Mouse (Mus musculus) forebrain, embryonic 16.5 days (tissue): ENCODE measurements at regions not wholly inside any gene's neighbourhood (a gene's known extent, or its start where the extent isn't known, plus 50 kb on each side); places are given as distances from the start of the nearest gene placed in this dataset.

Experiments
- ATAC-seq: fragments of 200-750 bp; cut with Nextera tagmentation; 2 replicates; pipeline ENCODE4 v1.8.0; 2017; ENCODE audit warnings: mild to moderate bottlenecking, moderate library complexity
- H3K27ac ChIP-seq: fragments of 300-500 bp; sonication (generic); 2 replicates; pipeline ENCODE4 v1.5.1; 2014; ENCODE audit warnings: low read length, control low read depth
- H3K27me3 ChIP-seq: fragments of 300-500 bp; sonication (generic); replicated peaks from 2 replicates; pipeline ENCODE4 v1.6.1; 2014; ENCODE audit warnings: low read length; ENCODE audit not compliant: control insufficient read depth, insufficient read depth
- H3K36me3 ChIP-seq: fragments of 300-500 bp; sonication (generic); 2 replicates; pipeline ENCODE4 v1.6.1; 2014; ENCODE audit not compliant: control insufficient read depth, insufficient read depth
- H3K4me1 ChIP-seq: fragments of 300-500 bp; sonication (generic); replicated peaks from 2 replicates; pipeline ENCODE4 v1.6.1; 2014; ENCODE audit warnings: low read length; ENCODE audit not compliant: control insufficient read depth, insufficient read depth
- H3K4me2 ChIP-seq: fragments of 300-500 bp; sonication (generic); 2 replicates; pipeline ENCODE4 v1.6.1; 2014; ENCODE audit warnings: mild to moderate bottlenecking, low read length, control low read depth
- H3K4me3 ChIP-seq: fragments of 300-500 bp; sonication (generic); replicated peaks from 2 replicates; pipeline ENCODE4 v1.5.1; 2014; ENCODE audit warnings: mild to moderate bottlenecking, low read length, control low read depth
- H3K9ac ChIP-seq: fragments of 300-500 bp; sonication (generic); replicated peaks from 2 replicates; pipeline ENCODE4 v1.6.1; 2014; ENCODE audit warnings: low read depth, low read length, control low read depth
- H3K9me3 ChIP-seq: fragments of 300-500 bp; sonication (generic); 2 replicates; pipeline ENCODE4 v1.6.1; 2016; ENCODE audit warnings: low read length; ENCODE audit not compliant: control insufficient read depth
- WGBS: fragments of 180-500 bp; shearing (Covaris S2); extraction: QIAGEN DNeasy Blood & Tissue Kit; methylation state at CpG from one replicate; pipeline ENCODE4 v1.1.7; 2014; 5-methylcytosine and 5-hydroxymethylcytosine counted together

DNA sequence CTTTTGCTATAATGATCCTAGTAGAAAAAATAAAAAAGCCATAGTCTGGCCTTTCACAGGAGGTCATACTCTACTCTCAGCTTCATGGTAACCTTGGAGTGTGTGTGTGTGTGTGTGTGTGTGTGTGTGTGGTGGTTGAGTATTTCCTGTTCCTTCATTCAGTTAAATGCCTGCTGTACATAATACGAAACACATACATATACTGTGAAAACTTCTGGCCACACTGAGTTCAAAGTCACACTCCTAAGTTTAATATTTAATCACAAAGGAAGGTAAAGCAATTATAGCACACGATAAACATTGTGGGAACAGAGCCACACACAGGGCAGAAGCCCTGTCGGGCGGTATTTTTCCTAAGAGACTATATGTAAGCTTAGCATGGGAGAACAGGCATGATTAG lies 78.6 kb upstream of the Maf start:
- no peak overlapping the region for H3K4me2 ChIP-seq
- H3K9ac ChIP-seq: no peak overlapping the region
- WGBS: 95% methylated on average over 4 of the region's 4 CpGs
- H3K9me3 ChIP-seq: no peaks in the 10 kb centered on the region
- no peak for ATAC-seq
- no peaks in the 10 kb centered on the region for H3K36me3 ChIP-seq
- H3K27ac ChIP-seq: no peak overlapping the region
- no peaks in the 10 kb centered on the region for H3K4me1 ChIP-seq
- H3K4me3 ChIP-seq: no peak overlapping the region
- no peaks in the 10 kb centered on the region for H3K27me3 ChIP-seq

DNA sequence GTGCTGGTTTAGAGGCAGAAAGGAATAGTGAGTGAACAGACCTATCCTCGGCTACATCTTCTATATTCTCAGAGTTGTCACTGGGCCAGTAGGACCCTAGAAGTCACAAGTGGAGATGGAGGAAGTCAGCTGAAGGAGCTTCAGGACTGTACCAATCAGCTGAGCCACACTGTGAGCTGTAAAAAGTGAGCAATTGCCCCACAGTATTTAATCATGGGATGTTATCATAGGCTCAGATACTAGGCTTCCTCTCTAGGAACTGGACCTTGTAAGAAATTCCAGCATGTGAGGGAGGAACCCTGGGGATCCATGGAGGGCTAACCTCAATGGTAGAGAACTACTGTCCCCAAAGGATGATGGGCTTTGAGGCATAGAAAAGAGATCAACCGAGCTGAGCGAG lies 78.2 kb upstream of the Maf start:
- ATAC-seq: no peak
- no peaks in the 10 kb centered on the region for H3K27me3 ChIP-seq
- 97% methylated on average over 3 of the region's 3 CpGs for WGBS

DNA sequence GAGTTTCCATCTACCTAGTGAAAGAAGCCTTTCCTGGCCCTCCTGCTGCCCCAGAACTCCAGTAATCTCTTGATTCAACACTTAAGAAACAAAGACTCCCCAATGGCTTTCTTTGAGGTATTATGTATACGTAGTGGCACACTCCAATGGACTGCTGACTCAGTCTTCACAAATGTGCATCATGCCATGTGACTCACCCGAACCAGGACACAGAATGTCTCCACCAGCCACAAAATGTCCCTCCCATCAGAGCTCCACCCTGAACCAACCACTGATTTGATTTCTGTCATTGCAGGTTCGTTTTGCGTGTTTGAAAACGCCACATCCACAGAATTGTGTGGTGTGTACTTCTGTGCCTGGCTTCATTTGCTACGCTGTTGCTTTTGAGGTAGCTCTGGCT lies 75.8 kb upstream of the Maf start:
- WGBS: 82% methylated on average over 6 of the region's 6 CpGs
- no peak for ATAC-seq

More for the DNA sequence above, 78.2 kb upstream of the Maf start:
- H3K9me3 ChIP-seq: no peaks in the 10 kb centered on the region
- no peak overlapping the region for H3K9ac ChIP-seq
- H3K36me3 ChIP-seq: no peaks in the 10 kb centered on the region
- H3K27ac ChIP-seq: no peak overlapping the region
- no peak overlapping the region for H3K4me2 ChIP-seq
- no peak overlapping the region for H3K4me3 ChIP-seq
- no peaks in the 10 kb centered on the region for H3K4me1 ChIP-seq

DNA sequence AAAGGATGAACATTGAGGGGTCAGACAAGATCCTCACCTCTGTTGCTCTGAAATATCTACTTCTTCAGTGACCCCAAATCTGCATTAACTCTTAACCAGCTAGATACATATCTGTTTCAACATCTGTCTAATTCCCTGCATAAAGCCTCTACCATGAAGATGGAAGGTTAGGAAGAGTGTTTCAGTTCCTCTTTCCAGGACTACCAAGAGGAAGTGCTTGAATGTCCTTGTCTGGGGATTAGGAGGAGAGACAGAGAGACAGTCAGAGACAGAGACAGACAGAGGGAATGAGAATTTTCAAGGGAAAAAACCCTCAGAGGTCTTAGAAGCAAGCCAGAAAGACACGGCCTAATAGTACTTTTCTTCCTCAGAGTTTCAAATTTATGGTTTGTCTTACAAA lies 70.8 kb upstream of the Maf start:
- no peak for ATAC-seq
- Histone ChIP-seq H3K9ac (no peak overlapping the region), H3K27ac (no peak overlapping the region), H3K4me3 (no peak overlapping the region), H3K36me3 (no peaks in the 10 kb centered on the region), H3K4me2 (no peak overlapping the region), H3K9me3 (no peaks in the 10 kb centered on the region), H3K27me3 (no peaks in the 10 kb centered on the region), H3K4me1 (no peaks in the 10 kb centered on the region)
- WGBS: 97% methylated on average over 1 of the region's 1 CpGs

More for the DNA sequence above, 75.8 kb upstream of the Maf start:
- no peaks in the 10 kb centered on the region for H3K4me1 ChIP-seq
- H3K27ac ChIP-seq: no peak overlapping the region
- no peak overlapping the region for H3K4me2 ChIP-seq
- H3K4me3 ChIP-seq: no peak overlapping the region
- no peaks in the 10 kb centered on the region for H3K36me3 ChIP-seq
- no peaks in the 10 kb centered on the region for H3K27me3 ChIP-seq
- H3K9me3 ChIP-seq: no peaks in the 10 kb centered on the region
- no peak overlapping the region for H3K9ac ChIP-seq

DNA sequence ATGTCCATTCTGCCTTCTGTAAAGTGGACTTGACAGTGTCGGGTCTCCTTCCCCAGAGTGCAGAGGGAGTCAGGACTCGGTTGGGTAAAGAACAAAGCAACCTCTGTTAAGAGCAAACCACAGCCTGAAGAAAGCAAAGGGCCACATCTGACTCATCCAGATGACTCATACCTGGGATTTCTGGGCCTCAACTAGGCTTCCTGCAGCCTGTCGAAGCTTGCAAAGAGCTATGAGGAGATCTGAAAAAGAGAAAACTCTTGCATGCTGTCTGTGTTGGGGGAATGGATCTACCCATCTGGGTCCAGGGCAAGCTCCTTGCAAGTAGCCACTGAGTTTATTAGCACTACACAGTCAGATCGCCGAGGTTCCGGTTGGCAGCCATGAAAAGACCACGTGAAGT lies 63.5 kb upstream of the Maf start:
- no peak for ATAC-seq
- Histone ChIP-seq H3K4me1 (peaks cover 6% of the 10 kb centered on the region; the same call in 1 of the 2 replicates), H3K9me3 (no peaks in the 10 kb centered on the region), H3K36me3 (no peaks in the 10 kb centered on the region), H3K4me3 (no peak overlapping the region), H3K27me3 (no peaks in the 10 kb centered on the region), H3K4me2 (no peak overlapping the region), H3K9ac (no peak overlapping the region), H3K27ac (no peak overlapping the region)
- WGBS: 85% methylated on average over 7 of the region's 7 CpGs

DNA sequence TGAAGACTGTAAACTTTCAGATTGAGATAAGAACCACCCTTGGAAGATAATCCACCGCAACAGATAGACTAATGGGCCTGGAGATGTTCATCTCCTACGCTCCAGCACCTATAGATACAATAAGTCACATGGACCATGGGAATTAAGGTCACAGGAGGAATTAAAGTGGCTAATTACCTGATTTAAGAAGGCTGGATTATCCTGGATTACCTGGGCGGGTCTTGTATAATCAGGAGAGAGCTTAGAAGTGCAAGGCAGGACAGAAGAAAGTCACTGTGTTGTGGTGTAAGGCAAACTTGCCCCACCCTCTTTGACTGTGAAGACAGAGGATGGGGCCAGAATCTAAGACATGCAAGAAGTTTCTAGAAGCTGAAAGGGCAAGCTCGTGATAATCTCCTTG lies 61.0 kb upstream of the Maf start:
- Histone ChIP-seq H3K9ac (no peak overlapping the region), H3K27me3 (no peaks in the 10 kb centered on the region), H3K36me3 (no peaks in the 10 kb centered on the region), H3K9me3 (no peaks in the 10 kb centered on the region), H3K27ac (no peak overlapping the region), H3K4me3 (no peak overlapping the region), H3K4me2 (no peak overlapping the region), H3K4me1 (peaks cover 6% of the 10 kb centered on the region; the same call in 1 of the 2 replicates)
- no peak for ATAC-seq
- WGBS: 90% methylated on average over 4 of the region's 4 CpGs

DNA sequence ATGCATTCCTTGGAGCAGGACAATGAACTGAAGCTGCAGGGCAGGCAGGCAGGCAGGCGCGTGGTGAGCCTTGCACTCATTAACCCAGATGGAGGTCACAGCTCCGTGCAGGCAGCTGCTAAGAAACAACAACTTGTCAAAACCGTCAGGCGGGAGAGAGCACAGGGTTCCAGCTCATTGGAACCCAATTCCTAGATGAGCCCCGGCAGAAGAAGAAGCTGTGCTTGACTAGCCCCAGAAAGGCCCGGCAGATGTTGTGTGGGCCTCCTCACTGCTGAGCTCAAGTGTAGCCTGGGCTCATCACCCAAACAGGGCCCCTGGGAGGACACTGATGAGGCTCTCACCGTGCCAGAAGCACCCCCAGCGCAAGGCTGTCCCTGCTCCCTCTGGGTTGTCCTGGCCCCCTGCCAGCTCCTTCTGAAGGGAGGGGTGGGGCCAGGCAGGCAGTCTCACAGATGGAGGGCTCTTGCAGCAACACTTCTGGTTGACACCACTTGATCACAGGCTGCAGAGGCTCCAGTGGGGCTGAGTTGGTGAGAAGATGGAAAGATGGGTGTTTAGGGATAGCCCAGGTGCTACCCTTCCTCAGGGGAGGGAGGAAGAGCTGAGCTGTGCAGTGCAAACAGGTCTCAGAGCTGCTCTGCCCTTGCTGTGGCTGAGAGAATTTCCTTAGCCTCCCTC lies 58.8 kb upstream of the Maf start:
- WGBS: 6% methylated on average over 9 of the region's 9 CpGs
- H3K9me3 ChIP-seq: no peaks in the 10 kb centered on the region
- no peak overlapping the region for H3K27ac ChIP-seq
- H3K4me1 ChIP-seq: peaks cover 6% of the 10 kb centered on the region; the same call in 1 of the 2 replicates
- no peak overlapping the region for H3K9ac ChIP-seq
- no peak overlapping the region for H3K4me3 ChIP-seq
- peak; percentile 91 for ATAC-seq
- no peak overlapping the region for H3K4me2 ChIP-seq
- H3K27me3 ChIP-seq: no peaks in the 10 kb centered on the region
- H3K36me3 ChIP-seq: no peaks in the 10 kb centered on the region

DNA sequence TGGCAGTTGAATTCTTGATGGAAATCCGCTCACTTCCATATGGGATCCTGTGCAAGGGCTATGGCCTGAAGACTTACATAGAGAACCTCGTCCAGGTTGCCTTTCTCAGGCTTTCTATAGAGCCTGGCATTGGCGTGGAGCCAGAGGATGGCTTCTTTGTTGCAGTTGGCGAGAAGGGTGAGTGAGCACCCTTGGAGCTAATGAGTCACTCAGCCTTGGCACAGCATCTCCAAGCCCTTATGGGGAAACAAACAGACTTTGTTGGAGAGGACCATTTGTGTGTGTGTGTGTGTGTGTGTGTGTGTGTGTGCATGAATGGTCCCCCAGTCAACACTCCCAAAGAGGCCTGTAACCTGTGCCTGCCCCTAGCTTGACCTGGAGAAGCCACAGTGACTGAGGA lies 57.0 kb upstream of the Maf start:
- Histone ChIP-seq H3K4me1 (peaks cover 6% of the 10 kb centered on the region; the same call in 1 of the 2 replicates), H3K9ac (no peak overlapping the region), H3K4me3 (no peak overlapping the region), H3K4me2 (no peak overlapping the region), H3K9me3 (no peaks in the 10 kb centered on the region), H3K27ac (no peak overlapping the region), H3K27me3 (no peaks in the 10 kb centered on the region), H3K36me3 (no peaks in the 10 kb centered on the region)
- 44% methylated on average over 4 of the region's 4 CpGs for WGBS
- no peak for ATAC-seq

DNA sequence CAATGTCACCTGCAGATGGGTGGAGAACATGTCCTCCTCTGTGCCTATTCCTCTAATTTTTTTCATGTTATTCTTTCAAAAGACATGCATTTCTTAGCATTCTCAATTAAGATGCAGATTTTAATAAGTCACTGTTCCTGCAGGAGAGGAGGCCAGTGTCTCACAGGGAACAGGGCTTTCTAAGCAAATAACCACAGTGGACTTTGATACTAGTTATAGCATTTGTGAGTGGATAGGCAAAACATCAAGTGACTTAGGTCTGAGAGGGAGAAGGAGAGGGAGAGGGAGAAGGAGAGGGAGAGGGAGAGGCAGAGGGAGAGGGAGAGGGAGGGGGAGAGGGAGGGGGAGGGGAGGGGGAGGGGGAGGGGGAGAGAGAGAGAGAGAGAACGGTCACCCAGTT lies 50.4 kb upstream of the Maf start:
- Histone ChIP-seq H3K27ac (no peak overlapping the region), H3K4me2 (no peak overlapping the region), H3K9me3 (no peaks in the 10 kb centered on the region), H3K27me3 (no peaks in the 10 kb centered on the region), H3K4me1 (peaks cover 6% of the 10 kb centered on the region), H3K4me3 (no peak overlapping the region), H3K36me3 (no peaks in the 10 kb centered on the region), H3K9ac (no peak overlapping the region)
- ATAC-seq: no peak
- 60% methylated on average over 1 of the region's 1 CpGs for WGBS
